Mouse (Mus musculus) adipocyte (in vitro differentiated cells): ENCODE data around the gene Pappa.

Experiments
- DNase-seq: peaks from one replicate; pipeline ENCODE4 v3.0.0-alpha.2; 2016; ENCODE audit warnings: low spot score

Pappa gene

DNA sequence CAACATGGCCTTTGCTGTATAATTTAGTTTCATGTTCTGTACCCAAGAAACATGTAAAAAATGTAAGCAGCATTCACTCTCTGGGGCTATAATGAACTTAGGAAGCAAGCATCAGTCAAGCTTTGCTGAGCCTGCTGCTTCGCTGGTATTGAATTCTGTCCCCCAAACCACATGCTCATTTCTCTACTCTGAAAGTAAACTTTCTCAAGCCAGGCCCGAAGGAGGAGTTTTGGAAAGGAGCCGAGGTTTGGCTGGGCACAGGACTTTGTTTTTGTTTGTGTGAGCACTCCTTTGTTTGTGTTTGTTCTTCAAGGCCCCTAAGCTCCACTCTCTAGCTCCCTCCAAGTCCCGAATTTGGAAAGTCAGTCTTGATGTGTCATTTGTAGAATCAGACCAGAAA lies 148.3 kb downstream of the Pappa start:
- peak; percentile 37 for DNase-seq

DNA sequence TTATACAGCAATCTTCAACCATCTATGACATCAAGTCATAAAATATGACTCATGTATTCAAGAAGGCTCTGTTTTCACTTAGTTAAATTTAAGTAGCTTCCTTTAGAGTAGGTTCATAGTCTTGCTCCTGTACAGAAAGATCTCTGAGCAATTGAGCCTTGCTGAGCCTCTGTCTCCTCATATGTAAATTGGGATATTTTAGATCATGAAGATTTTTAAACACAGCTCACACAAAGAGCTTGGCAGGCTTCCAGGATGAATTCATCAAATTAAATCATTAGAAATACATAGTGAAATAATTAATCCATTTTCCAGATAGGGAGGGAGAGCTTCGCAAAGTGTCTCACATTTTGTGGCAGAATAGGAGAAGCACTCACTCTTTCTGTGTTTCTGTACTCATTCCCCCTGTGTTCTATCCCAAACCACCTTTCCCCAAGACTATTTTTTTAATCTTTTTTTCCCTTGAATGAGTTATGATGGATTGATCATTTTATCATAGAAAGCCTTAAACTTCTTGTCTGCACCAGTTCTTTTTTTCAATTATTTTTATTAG lies 149.4 kb downstream of the Pappa start:
- DNase-seq: no peak

DNA sequence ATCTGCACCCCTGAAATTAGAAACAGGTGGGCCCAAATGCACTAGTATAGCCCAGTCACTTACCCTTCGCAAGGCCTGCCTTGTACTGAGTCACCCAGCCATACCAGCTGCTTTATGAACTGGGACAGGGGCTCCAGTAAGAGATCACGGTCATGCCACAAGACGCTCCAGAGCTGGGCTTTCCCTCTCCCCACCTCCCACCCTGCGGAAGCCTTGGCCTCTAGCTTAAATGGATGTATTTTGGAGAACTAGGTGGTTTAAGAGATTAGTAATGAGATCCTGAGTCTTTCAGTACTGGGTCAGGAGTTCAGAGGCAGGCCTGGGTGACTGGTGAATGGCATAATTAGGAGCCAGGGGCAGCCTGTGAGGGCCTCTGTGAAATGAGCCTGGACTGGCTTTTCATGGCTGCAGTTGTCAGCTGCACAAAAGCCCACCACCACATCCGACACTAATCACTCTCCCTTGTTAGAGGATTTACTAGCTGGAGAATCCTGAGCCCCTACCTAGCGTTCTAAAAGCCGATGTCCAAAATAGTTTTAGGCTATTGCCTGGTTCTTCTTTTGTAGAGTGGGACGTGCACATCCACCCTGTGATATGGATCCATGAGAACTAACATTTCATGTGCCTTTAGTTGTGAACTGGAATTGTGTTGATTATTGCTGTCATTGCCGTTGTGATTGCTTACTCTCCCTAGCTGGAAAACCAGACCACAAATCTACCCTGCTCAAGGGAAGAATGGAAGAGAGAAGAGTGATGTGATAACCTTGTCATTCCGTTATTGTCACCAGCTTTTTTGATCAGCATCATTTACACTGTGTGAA lies 154.7 kb downstream of the Pappa start:
- DNase-seq: no peak

DNA sequence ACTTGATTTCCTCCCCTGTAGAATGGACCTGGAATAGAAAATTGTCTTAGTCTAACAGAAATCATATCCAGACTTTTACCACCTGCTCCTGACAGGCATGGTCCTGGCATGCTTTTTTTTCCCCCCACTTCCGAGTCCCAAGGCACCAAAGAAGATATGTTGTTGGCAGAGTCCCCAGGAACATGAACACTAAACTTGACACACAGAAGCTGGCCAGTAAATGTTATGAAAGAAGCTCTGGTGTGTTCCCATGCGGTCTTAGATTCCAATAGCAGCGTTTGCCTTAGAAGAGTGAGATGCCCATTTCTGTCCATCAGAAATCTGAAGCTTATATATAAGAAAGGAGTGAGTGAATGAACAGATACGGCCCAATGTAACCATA lies 155.3 kb downstream of the Pappa start:
- peak; percentile 37 for DNase-seq

DNA sequence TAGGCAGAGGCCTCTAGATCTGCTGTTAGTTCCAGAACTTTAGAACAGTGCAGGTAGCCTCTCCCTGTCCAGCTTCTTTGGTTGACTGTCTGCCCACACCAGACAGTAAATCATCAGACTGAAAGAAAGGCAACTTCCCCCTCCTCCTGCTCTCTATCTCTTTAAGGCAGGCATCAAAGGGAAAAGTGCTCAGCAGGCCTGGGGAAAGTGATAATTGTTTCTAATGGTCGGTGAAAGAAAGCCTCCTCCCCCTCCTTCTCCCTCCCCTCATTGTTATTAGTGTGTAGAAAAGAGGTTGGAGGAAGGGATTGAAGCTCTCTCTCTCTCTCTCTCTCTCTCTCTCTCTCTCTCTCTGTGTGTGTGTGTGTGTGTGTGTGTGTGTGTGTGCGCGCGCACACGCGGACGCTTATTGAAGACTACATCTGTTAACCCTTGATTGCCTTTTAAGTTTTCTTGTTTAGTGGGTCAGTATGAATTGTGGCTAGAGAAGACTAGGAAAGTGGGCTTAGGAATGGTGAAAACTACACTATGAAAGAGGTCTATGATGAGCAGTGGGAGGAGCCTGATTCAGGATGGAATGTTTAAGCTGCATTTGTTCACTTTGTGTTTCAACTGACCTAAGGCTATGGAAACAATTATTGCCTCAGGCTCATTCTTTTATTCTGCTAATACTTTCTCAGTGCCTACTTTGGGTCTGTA lies 156.2 kb downstream of the Pappa start:
- DNase-seq: no peak

DNA sequence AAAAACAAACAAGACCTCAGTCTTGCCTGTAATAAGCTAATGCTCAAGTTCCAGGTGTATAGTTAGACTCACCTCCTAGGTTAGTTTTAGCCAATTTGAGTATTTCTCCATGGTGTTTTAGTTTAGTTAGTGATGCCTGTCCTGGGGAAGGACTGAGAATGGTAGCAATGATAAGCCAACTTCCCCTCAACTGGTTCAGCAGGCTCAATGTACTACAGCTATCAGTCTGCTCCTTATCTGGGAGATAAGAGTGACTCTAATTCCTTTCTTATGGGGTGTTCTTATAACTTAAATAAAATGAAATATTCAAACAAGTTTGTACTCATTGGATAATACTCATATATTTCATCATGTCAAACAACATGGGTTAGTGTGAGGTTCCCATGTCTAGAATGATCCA lies 156.9 kb downstream of the Pappa start:
- no peak for DNase-seq

DNA sequence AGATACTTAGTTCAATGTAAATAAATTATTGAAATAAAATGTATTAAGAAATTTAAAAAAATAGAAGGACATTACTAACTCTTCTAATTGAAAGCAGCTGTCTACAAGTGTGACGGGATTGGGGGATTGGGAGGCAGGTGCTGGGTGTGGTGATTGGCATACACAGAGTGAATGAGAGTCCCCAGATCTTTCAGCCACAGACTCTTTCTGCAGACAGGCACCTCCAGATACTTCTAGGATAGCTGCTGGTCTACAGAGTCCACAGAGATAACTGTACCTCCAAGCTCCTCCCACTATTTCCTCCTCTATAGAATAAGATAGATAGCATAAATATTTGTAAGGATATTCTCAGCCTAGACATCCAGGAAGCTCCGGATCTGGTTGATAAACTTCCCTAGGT lies 159.6 kb downstream of the Pappa start:
- DNase-seq: no peak

DNA sequence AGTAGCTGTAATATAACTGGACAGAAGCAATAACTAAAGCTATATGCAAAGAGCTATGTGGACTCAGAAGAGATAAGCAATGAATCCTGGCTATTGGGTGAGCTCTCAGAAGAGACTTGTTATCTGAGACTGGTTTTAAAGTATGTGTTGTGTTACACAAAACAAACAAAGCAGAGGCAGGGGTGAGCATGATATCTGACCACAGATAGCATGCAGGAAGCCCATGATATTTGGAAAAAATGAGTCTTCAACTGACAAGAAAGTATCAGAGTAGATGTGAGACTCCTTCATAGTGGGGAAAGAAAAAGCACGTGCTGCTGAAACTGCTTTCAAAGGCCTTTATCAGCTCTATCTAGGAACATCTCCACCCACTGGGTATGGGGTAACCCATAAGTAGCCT lies 161.2 kb downstream of the Pappa start:
- DNase-seq: no peak

DNA sequence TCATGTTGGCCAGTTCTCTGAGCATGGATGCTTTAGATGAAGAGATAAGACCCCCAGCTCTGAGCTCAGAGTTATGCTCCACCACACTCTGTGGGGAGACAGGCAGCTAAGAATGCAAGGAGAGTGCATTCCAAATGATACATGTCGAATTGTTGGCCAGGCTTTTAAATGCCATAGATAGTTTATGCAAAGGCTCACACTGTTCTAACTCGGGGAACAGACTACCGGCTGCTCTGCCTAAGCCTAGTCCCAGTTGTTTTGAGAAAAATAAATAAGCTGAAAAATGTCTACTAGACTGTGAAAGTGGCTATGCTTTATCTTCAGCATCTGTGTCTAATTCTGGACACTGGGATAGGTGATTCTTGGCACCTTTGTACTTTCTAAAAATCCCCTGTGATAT lies 165.3 kb downstream of the Pappa start:
- no peak for DNase-seq

DNA sequence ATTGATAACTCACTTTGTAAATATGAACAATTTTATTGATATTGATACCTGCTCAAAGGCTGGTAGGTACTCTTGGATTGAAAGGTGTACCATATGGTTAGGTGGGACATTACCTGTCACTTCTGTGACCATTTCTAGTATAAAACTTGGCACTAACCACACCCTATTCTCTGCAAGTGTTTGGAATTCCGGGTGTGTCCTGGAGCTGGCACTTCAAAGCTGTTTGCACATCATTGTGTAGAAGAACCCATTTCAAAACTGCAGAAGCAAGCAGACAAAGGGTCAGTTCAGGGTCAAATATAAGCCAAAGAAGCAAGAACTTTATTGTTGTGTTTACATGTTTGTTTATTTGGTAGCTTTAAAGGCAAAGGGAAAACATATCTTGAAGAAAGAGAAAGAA lies 171.8 kb downstream of the Pappa start:
- DNase-seq: no peak

DNA sequence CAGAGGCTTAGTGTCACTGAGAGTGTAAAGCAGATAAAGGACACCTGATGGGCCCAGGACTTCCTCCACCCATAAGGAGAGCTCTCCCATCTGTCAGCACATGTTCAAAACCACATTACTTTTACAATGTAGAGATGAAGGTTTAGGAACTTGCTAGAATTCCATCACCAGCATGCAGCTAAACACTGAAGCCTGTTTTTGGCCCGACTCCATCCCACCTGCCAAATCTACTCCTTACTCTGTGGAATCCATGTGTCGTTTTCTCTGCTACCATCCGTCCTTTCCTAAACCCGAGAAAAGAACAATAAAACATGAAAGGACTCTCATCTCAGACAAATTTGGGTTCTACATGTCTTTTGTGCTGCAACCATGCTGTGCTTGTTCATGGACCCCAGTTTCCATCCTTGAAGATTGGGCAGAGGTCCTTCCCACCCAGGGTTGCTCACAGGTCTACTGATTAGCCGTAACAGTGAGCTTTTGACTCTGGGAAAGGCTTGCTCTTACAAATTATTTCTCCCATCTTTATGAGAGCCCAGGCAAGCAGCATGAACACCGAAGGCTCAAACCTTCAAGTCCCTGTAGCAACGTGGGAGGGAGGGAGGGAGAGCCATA lies 172.5 kb downstream of the Pappa start:
- DNase-seq: no peak

DNA sequence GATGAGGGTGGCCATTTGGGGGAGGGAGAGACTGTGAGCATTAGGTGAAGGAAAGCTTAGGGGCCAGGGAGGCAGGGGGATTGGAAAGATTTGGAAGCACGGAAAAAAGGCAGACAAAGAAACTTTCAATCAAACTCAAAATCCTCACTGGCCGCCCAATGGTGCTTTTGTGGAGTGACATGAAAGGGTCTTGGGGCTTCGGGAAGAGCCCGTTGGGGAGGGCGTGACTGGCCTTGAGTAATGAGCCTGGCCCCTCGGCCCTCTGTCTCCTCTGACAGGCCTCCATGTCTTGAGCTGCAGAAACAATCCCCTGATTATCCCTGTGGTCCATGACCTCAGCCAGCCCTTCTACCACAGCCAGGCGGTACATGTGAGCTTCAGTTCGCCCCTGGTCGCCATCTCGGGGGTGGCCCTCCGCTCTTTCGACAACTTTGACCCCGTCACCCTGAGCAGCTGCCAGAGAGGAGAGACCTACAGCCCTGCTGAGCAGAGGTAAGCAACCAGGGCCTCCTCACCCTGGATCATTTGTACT lies 173.1 kb downstream of the Pappa start:
- no peak for DNase-seq

DNA sequence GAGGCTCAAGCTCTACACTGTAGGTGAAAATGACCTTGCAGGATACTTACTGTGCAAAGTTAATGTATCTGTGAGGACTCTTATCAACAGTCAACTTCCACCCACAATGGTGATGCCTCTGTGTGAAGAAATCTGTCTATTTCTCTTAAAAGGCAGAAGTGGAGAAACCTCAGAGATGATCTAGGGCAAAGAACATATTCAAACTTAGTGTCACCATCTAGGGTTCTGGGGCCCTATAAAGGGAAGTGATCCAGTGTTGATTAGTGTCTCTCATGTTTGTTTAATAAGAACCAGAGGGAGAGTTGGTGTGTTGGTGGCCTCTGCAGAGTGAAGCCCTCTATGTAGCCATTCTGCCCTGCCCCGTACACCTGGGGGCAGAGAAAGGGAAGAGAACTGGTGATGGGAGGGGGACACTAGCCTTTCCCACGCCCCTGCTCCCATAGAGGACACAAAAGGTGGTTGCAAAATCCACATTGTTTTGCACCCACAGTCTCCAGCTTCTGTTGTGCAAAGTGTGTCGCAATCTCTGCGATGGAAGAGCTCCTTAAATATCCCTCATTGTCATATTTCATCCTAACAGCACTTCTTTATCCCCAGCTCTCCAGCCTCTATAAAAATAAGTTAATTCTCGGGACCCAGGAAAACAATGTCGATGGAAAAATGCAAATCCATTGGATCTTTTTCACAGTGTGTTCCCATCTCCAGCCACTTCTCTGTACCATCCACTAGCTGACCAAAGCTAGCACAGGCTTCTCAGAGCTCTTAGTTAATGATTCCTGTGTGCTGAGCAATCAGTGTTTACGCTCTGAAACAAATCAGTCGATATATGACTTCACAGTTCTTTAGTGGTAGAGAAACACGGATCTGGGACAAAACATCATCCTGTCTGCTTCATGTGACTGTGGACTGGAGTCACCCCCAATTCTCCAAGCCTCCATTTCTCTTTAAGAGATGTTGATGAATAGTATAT lies 174.5 kb downstream of the Pappa start:
- peak; percentile 60 for DNase-seq

DNA sequence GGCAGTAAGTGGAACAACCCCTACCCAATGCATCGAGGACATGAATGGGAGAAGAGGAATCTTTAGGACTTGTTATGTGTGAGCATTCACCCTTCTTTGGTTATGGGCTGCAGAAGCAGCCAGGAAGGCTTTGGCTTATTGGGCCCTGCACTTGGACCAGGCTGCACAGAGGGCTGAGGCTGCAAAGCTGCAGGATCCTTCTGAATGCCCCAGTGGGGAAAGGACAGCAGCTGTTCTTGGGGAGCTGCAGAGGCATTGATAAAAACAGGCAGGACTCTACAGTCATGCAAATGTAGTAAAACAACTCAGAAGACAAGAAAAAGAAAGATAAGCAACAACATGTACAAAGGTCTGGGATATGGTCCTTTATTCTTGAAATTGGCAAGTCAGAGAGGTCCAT lies 175.4 kb downstream of the Pappa start:
- DNase-seq: no peak

DNA sequence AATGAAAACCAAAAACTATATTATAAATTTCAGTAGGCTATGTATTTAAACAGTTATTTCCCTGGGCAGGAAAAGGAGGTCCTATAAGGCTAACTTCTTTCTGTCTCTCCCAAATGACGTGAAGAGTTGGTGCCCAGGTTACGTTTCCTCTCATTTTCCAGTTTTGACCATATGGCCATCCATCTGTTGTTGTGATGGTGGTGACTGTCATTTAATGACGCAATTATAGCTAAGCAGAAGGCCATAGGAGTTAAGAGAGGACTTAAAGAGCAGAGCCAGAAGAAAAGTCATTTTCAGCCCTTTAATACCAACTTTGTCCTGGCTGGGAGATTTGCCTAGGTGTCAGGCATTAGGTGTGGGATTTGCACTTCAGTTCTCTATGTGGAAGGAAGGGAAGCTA lies 176.5 kb downstream of the Pappa start:
- DNase-seq: no peak

DNA sequence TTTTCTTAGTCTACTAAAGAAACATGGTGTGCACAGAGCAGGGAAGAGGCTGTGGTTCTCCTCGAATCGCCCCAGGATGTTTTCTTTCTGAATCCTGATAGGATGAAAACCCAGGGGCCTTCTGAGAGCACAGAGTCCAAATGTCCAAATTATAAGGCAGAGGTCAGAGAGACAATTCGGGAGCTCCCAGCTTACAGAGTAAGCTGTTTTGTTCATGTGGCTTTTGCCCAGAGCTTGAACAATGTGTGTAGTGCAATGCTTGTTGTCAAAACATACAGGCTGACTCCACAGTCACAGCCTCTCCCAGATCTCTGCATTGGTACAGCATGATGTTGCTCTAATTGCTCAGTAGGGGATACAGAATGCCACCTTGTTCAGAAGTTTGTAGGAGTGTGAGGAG lies 178.7 kb downstream of the Pappa start:
- peak; percentile 55 for DNase-seq

DNA sequence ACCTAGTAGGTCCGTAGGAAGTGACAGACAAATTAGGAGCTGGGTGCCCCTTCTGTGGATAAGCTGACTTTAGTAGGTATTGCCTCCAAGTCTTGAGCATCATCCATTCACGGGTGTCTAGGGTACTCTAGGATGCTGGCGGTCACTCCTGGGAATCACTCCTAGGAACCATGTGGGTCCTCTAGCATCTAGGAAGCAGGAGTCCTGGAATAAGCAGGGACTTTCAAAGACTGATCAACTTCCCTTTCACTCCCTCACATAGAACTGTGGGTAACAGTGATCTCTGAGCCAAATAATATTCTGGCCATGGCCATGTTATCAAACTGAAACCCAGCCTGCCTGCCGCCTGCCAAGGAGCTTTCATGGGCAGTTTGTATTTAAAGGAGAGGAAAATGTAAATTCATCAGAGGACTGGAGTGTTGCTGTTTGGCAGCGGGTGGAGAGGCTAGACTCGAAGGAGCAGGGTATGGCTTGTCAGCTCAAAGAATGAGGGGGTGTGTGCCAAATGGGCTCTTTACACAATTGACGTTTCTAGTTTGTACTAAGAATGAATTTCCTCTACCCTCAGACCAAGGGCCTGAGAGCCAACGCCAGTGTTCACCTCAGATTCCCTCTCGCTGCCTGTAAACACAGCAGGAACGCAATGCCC lies 194.0 kb downstream of the Pappa start:
- DNase-seq: peak; percentile 63

DNA sequence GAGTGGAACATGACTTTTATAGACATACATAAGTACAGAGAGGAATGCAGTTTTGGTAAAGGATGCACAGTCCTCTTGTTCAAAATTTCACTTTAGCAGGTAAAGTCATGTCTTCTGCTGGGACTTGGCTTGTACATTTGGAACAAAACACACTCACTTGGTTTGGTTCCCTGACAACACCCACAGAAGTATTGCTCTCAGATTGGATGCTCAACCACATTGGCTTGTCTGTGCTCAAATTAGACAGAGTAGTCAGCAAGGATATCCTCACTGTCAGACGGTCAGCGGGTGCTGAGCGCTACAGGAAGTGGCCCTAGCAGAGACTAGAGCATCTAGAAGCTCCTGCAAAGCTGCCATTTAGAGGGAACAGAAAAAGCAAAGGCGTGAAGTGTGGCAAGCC lies 197.4 kb downstream of the Pappa start:
- no peak for DNase-seq

DNA sequence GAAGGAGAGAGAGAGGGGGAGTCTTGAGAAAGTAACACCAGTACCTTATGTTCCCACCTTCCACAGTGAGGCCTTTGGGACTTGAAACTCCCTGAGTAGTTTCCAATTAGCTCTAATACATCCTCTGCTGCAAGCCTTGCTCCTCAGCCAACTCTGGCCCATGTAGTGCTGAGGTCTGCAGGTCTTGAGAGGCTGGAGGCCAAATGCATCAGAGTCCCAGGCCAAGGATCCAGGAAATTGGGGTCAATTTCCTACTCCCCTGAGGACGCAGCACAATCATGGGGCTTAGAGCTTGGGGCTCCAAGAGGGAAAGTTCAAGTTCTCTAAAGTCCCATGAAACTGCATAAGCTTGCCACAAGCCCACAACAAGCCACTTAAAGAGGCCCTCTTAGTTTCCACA lies 198.0 kb downstream of the Pappa start:
- DNase-seq: peak; percentile 40

DNA sequence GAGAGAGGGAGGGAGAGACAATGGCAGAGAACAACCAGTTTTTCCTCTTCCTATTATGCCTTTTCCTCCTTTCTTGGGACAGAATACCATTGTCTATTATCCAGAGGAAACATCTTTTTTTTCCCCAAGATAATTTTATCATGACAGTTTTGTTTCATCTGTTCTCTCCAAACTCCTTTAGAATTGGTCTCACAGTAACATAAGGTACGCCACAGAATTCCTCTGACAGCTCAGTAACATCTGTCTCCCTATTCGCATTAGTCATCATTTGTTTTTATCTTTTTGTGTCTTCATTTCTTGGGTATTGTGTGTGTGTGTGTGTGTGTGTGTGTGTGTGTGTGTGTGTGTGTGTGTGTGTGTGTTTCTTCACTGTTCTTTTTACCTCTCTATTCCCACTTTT lies 201.8 kb downstream of the Pappa start:
- DNase-seq: no peak
